Mouse (Mus musculus) cerebellum, adult 8-10 months (tissue): ENCODE data around the gene Plekhh2.

Experiments
- DNase-seq: peaks from one replicate; pipeline ENCODE4 v3.0.0; 2022

The Plekhh2 gene

DNA sequence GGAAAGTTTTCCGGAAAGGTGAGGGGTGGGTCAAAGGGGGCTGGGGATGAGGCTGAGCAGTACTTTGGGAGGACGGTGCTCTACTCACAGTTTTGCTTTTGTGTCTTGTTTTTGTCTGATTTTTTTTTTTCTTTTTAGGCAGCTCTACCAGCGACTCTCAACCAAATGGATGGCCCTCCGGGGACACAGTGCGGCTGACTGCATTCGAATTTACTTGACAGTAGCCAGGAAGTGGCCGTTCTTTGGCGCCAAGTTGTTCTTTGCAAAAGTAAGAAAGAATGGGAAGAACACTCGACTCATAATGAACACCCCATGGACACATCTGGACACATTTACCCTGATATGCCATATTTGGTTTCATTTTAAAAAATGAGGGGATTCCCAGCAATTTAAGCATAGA lies 99.8 kb downstream of the Plekhh2 start:
- no peak for DNase-seq

DNA sequence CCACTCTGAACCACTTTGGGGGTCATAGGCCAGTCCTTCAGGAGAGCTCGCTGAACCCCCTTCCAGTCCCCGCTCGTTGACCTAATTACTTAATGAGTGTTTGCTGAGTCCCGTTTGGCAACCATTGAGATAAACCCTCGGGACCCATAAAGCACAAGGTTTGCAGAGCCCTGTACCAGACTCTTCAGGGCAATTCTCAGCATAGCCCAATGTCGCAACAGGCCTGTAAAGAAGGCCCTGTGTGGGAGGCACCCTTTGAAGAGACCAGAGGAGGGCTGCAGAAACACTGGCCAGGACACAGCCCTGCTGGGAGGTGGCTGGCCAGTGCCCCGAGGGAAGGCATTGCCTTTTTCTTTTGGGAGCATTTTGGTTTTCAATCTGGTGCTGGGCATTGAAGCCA lies 100.3 kb downstream of the Plekhh2 start:
- no peak for DNase-seq

DNA sequence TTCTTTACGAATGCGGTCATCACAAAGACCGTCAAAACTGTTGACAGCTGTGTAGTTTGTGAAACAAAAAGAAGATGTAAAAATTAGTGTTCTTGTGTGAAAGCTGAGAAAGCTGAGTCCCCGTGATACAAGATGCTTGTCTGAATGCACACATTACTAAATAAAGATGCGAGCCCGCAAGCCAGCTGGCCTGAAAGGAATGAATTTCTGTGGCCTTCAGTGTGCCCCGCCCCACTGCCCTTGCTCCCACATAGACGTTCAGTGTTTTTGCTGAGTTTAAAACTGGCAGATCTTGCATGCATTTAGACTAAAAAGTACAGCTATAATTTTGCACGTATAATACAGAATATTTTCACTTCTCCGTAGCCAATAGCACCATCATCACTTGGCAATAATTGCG lies 104.1 kb downstream of the Plekhh2 start:
- DNase-seq: no peak

DNA sequence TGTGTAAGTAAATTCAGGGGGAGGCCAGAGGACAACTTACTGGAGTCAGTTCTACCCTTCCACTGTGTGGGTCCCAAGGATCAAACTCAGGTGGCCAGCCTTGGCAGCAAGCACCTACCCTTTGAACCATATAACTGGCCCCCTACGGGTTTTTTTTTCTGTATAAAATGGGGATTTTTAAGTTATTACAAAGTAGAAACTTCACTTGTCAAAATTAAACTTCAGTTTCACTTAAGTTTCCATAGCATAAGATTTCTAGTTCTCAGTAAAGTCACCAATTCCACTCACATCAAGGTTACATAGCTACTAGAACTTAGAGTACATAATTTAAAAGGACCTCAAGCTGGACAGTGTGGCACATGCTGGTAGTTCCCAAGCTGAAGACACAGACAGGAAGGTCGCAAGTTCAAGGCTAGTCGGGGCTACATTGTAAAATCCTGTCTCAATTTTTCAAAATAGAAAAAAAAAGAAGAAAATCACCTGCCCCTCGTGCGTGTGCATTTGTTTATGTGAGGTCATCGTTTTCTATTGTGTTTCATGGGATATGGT lies 104.9 kb downstream of the Plekhh2 start:
- DNase-seq: no peak

DNA sequence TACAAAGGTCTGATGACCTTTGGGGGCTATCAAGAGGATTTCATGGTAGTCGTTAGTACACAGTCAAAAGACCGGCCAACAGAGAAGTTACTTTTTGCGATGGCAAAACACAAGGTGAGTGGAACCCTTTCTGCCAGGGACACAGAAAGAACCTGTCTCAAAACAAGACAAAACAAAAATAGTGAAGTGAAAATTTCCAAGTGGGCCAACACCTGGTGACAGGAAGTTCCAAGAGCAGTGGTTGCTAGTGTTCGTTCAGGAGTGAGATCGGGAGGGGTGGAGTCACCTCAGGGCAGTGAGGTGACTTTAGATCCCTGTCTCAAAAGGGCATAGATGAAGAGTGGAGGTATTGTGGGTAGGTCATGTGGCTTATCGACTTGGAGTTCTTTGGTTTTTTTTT lies 106.3 kb downstream of the Plekhh2 start:
- DNase-seq: no peak

DNA sequence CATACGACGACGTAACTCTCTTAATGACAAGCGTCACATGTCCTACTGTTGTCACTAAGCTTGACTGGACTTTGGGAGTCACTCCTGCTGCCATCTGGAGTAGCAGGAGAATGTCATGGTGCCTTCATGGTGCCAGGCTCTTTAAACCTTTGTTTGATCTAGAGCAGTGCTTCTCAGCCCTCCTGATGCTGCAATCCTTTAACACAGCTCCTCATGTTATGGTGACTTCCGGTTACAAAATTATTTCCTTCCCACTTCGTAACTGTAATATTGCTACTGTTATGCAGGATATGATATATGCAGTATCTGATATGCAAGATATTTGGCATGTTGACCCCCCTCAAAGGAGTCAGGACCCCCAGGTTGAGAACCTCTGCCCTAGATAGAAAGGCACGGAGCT lies 107.4 kb downstream of the Plekhh2 start:
- no peak for DNase-seq

DNA sequence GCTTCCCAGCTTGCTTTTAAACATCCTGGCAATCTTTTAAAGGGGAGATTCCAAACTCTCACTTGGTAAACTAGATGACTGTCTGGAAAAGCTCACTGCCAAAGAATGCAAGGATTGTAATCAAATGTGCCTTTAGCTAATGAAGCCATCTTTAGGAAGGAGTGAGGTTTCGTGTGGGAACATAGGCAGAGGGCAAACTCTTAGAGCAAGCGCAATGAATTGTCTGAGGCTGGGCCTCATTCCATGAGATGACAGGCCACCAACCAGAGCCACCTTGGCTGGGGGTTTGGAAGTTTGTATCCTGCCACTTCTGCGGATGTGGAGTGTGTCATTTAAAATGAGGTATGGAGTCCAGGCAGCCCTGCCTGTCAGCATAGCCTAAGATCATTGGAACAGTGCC lies 108.4 kb downstream of the Plekhh2 start:
- DNase-seq: no peak

DNA sequence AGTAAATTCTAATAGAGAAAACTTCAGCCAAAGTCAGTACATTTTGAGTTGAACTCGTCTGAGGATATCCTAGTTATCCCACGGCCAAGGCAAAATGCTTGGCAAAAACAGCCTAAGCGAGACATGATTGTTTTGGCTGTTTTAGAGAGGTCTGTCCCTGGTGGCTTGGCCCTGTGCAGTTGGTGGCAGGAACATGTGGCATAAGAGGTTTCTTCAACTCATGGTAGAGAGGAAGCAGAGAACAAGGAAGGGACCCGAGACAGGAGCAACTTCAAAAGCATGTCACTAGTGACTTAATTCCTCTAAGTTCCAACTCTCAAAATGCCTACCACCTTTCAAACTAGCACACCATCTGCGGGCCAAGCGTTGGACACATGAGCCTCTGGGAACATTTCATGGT lies 108.9 kb downstream of the Plekhh2 start:
- no peak for DNase-seq

DNA sequence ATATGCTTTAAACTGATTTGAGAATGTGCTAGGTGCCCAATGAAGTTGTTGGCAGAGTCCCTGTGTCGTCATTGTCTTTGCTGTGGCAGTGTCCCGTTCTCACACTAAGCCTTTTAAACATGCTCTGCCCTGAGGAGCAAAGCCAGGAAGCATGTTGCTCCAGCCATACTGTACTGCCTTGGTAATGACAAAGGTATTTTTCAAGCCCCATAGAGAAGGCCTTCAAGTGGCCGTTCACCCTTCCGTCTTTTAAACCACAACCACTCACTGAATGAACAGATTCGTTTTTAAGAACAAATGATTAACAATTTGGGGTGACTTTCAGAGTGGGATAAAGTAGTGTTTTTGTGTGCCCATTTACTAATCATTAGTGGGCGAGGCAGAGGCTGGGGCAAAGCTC lies 109.5 kb downstream of the Plekhh2 start:
- DNase-seq: no peak

DNA sequence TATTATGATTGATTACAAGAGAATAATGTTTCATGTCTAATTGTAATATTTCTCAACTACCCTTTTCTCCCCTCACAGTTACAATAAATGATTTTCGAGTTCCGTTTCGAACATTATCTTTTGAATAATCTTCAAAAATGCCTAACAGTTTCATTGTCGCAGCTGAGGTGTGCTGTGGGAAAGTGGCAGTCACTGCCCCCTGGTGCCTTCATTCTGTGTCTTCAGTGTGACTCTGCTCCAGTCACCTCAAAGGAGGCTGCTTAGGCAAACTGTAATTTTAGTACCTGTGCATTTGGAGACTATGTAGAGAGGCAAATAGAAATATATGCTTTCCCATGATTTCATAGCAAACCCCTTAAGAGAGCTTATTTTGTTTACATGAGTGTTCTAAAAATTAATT lies 110.3 kb downstream of the Plekhh2 start:
- no peak for DNase-seq

DNA sequence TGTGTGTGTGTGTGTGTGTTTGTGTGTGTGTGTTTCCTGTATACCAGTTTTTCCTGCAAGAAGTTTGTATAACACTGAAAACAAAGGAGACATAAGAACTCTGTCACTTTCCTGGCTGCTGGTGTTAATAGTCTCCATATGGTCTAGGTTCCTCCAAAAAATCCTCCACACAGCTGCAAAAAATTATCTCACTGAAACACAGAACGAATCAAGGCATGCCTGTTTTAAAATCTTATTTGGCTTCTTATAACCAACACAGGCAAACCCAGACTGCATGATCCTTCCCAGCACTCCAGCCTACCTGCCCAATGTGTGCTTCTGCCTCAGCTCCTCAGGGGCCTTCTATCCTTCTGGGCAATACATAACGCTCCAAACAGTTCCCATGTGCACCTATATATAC lies 111.2 kb downstream of the Plekhh2 start:
- no peak for DNase-seq

DNA sequence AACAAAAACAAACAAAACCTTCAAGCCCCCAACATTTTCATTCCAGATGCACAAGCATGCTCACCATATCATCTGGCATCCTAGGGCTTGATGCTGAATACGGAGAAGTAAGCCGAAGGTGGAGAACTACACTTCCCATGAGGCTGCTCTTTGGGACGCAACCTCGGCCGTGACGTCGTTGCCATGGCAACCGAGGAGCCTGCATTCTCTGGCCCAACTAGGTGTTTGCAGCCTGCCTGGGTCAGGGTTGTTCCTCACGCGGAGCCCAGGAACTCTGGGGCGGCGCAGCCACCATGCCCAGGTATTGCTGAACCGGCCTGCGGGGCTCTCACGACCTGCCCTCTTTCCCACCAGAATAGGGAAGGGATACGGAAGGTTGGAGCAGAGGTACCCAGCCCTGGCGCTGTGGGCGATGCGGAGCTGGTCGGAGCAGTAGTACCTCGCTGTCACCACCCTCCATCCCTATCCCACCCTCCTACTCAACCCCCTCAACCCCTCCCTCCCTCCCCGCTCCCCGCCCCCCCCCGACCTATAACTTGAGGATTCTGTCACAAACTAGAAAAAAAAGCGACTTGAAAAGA lies 114.7 kb downstream of the Plekhh2 start, which contains the start of gene Dync2li1:
Dync2li1 (plus strand) TSS at position 221 of the 581 bp plus-strand sequence.
- peak; percentile 89 for DNase-seq

DNA sequence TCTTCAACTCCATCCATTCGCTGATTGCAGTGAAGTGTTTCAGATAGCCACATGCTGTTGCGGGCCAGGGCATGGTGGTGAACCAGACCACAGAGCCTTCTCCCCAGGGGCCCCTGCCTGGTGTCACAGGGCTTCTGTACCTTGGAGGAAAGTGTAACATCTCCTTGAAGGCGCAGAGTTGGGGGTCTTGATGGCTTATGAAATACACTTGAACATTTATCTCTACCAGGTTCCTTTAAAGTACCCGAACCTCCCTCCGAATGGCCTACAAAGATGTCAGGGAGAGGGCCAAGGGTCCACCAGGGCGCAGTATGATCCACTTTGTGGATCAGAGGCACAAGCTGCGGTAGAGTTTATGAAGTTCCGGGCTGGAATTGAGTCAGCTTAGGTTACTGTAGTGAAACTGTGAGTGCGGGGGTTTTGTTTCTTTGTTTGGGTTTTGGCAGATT lies 115.2 kb downstream of the Plekhh2 start:
- peak; percentile 33 for DNase-seq

DNA sequence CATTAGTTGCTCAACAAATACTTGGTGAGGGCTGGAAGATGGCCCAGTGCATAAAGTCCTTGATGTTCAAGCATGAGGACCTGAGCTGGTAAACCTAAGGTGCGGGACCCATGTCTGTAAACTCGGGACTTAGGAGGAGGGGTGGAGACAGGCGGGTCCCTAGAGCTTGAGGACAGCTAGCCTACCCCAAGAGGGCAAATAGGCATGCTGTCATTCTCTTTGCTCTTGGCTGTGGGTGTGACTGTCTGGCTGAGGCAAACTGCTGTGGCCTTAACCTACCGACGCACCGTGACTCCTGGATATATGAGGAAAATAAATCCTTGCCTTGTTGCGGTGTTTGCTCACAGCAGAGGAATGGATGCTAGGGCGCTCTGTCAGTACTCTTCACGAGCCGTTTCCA lies 116.0 kb downstream of the Plekhh2 start:
- DNase-seq: no peak

DNA sequence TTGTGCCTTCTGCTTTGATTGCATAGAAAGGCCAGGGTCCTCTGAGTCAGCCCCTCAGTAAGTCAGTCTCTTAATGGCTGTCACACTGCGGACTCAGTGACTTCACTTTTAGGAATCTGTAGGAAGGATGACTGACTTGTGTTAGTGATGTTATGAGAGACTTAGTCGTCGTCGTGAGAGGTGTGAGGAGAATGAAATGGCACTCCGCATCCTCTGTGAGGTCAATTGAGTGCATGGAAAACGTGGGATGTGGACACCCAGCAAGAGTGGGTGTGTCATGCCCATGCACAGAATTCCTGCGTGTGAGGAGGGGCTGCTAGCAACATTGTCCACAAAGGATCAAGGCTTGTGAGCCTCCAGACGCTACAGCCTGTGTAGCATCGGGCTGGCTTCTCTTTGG lies 116.9 kb downstream of the Plekhh2 start:
- no peak for DNase-seq

DNA sequence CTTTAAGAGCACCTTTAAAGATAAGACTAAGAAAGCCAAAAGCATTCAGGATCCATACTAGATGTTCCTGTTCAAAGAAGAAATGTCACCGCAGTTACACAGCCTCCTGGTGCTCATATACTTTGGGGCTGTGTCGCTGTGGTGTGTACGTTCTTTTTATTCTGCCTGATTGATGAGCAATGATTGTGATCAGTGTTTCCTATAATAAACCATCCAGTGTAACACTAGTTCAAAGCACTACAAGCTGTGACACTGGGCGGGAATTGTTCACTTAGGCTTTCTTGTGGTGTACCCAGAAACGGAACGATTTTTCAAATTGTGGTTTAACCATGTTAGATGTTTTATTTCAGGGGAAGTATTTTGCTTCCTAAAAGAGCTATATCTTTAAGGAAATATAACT lies 120.1 kb downstream of the Plekhh2 start:
- no peak for DNase-seq

DNA sequence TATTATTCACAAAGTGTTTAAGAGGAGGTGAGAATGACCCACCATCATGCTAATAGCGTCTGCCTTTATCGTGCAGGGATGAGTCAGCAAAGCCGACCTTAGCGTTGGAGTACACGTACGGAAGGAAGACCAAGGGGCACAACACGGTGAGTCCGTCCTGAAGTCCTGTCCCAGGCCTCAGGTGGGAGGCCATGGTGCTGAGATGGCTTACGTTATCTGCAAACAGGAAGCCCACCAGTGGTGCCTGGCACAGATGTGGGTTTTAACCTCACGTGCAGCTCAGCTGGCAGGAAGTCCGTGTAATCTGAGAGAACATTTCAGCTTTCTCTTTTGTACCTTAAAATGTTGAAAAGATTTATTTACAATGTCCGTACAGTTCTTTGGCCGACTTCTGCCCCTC lies 121.7 kb downstream of the Plekhh2 start:
- DNase-seq: no peak

DNA sequence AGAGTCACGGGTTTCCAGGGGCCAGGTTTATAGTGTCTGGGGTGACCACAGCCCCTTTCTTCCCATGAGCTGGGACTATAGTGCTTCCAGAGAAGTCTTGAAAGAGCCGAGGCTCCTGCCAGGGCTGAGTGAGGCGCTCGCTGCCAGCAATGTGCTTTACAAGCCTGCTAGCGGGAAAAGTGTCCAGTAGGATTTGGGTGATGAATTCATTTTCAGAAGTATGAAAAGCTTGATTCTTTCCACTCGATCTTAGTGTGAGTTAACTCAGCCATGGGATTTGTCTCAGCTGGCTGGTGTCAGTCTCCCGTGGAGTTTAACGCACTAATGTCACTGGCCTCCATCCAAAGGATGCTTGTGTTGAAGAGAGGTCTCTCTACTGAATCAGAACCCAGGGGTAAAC lies 124.6 kb downstream of the Plekhh2 start:
- no peak for DNase-seq

DNA sequence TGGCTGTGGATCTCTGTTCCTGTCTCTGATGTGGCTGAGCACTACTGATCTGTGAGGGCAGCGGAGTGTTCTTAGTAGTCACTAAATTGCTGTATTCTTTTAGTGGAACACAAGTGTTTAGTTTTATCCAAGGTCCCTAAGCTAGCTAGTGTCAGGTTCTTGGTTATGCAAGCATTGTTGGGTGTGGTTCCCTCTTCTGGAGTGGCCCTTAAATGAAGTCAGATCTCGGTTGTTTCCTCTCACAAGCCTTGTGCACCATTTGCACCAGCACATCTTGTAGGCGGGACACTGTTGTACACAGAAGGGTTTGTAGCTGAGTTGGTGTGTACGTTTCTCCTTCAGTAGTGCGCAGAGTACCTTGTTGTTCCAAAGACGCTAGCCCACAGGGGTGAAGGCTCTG lies 126.3 kb downstream of the Plekhh2 start:
- no peak for DNase-seq

DNA sequence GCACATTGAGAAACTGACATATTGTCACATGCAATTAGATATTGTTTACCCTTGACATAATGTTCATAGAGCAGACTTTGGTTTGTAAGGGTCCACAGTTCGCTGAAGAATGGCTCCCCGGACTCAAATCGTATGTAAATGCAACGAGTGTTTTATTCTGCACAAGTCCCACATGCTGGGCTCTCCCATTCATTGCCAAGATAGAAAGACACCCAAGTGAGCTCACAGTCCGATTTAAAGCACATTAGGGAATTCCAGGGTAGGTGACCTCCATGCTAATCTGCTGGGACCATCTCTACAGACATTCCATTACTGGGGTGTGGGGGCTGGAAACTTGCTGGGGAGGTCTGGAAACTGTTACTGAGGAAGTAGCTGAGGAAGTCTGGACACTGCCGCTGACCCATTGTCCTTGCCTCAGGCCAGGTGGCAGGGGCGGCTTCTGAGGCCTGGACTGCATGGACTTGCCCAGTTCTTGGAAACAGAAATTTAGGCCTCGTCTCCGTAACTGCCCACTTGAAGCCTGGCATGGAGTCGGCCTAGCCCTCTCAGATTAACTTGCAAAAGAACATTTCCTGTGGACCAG lies 128.2 kb downstream of the Plekhh2 start:
- no peak for DNase-seq

DNA sequence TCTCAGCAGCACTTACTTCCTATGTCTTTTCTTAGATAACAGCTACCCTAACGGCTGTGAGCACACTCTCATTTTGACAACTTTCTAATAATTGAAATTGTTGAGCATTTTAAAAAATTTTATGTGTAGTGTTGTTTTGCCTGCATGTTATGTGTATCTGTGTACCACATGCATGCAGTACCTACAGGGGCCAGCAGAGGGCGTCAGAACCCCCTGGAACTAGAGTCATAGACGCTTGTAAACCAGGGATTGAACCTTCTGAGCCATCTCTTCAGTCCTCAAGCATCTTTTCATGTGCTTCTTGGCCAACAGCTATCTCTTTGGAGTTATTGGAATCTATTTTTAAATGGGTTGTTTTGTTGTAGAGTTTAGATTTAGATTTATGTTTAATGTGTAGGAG lies 130.2 kb downstream of the Plekhh2 start:
- no peak for DNase-seq

DNA sequence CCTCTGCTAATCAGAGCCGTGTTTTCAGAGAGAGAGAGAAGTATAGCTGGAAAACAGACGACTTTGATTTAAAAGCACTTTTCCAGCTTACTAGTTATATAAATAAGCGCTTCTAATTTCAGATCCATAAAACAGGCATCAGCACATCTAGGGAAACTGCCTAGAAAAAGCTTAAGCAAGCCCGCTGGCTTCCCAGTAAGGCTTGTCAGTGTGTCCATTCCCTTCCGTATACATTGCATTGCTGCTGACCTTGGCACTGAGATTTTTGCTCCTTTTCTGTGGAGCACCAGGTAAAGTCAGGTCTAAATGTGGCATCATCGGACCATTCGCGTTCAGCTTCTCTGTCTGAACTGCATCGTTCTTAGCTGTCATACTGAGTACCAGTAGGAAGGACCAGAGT lies 130.6 kb downstream of the Plekhh2 start:
- no peak for DNase-seq

DNA sequence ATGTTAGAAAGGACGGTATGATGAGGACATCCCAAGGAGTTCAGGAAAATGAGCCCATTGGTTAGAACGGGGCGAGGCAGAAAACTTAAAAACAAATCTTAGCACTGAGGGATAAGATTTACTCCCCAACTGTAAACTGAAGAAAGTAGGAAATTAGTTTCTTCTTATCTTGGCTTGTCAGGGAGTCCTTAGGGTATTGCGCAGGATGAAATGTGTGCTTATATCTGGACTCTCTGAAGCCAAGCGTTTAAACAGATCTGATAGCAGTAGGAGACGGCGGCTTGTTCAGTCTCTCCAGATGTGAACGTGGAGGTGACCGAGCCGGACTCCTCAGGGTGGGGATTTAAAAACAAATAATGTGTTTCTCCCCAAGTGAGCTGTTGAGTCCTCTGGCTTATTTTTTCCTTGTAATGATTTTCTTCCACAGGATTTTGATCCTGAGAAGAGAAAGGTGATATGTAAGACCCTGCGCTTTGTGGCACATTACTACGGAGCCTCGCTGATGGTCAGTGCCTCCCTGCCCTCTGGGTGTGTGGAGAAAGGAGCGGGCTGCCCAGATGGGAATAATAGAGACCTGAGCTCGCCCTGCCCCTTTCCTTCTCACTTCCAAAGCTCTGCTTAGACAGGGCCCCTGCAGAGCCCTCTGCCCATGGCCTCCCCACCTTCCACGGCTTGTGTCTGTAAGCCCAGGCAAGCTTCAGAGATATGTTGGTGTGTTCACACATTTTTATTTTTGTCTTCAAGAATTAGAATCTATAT lies 132.8 kb downstream of the Plekhh2 start:
- no peak for DNase-seq

DNA sequence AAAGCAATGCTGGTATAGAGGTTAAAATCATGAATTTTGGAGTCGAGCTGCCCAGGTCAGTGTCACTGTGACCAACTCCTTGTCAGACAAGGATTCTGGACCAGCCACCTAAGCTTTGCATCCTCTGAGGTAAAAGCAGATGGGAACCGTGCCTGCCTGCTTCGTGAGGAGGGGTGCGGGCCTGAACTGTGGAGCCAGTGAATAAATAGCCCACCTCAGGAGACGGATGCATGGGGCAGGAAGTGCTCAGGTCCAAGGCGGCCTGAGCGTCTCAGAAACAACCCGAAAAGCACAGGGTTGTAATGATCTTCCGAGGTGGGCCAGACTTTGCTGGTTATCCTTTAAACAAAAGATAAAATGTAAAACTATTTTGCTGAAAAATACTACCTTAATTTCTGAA lies 133.4 kb downstream of the Plekhh2 start:
- DNase-seq: no peak
